Mouse (Mus musculus): ENCODE results near the gene Zscan26. TPM values are rescaled to one million over a fixed set of nuclear protein-coding genes. Genes with fewer than 3 reads are reported as not detected.

The Zscan26 gene
- total and polyA plus RNA-seq, 3 experiments = 14.2 to 20.9 (median 14.8) TPM

DNA sequence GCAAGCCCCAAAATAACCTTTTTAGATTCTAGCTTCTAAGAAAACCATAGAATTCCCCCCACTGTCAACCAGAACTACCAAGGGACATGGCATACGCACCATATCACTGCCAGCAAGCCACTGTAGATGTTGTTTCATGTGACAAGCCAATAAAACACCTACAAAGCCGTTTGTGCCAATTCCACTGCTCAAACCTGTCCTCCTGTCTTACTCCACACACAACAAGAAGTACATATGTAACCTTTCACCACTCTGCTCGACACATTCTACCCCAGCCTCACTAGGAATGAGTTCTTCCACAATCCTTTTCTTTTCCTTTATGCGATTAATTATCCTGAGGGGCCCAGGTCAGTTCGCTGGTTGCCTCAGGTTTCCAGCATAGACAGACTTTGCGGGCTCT, 57.9 kb downstream of the Zscan26 start:
- DNase-seq (ENCODE audit: extremely low read depth) = no peak
- Histone ChIP-seq H3K27ac (ENCODE audit: insufficient read depth, low read depth) (no peak overlapping the region), H3K4me3 (replicated peaks in 1 of 3; ENCODE audit: low read depth in 2 of 3, low read length in 2 of 3, poor library complexity in 1 of 3) (no peak overlapping the region), H3K9ac (ENCODE audit: insufficient read depth, low read depth) (no peak overlapping the region), H3K27me3 (replicated peaks) (no peaks in the 10 kb centered on the region), H3K79me2 (replicated peaks; ENCODE audit: control insufficient read depth, extremely low read depth, insufficient read depth, poor library complexity, severe bottlenecking) (0 out of 2 replicates have a peak, but pooled peaks cover 4% of the 10 kb centered on the region), H3K4me2 (ENCODE audit: insufficient read depth, low read depth, poor library complexity, severe bottlenecking) (no peak overlapping the region), H3K4me1 (ENCODE audit: control insufficient read depth in 1 of 2, insufficient read depth in 2 of 2) (peaks cover 0 to 30% of the 10 kb centered on the region in 2 experiments; a peak in 2 of 4 replicates), H3K9me3 (replicated peaks; ENCODE audit: low read length) (no peaks in the 10 kb centered on the region), H3K36me3 (replicated peaks in 1 of 2; ENCODE audit: control insufficient read depth in 1 of 2, insufficient read depth in 1 of 2, low read length in 1 of 2) (peaks cover 58 to 87% of the 10 kb centered on the region in 2 experiments)
- in situ Hi-C loops (cut with MboI; ENCODE audit: low pct_ligation_motif_present, low pct_unique_long_range_greater_than_20kb, low sequenced_read_pairs) = loop anchor here (25.0 kb wide), 1 partner anchor 317 kb away; the partner anchor contains the start of genes Hist1h2ai, Hist1h2bl, Hist1h2bm and Hist1h3h
- no peak for TF ChIP-seq RAD21 (IDR thresholded peaks at IDR 0.05; ENCODE audit: low read depth, low read length)
- TF ChIP-seq ZC3H11A (IDR thresholded peaks at IDR 0.05; ENCODE audit: low read depth, low read length) = no peak
- TF ChIP-seq NRF1 (IDR thresholded peaks at IDR 0.05; ENCODE audit: low read depth, low read length) = no peak
- no peak for TF ChIP-seq MAX (IDR thresholded peaks at IDR 0.05; ENCODE audit: low read length)
- no peak for TF ChIP-seq MXI1 (IDR thresholded peaks at IDR 0.05; ENCODE audit: low read depth, low read length)
- no peak for TF ChIP-seq HCFC1 (IDR thresholded peaks at IDR 0.05; ENCODE audit: low read depth, low read length)
- TF ChIP-seq ELF1 (IDR thresholded peaks at IDR 0.05; ENCODE audit: low read depth, low read length) = no peak
- TF ChIP-seq CTCF (conservative IDR thresholded peaks at IDR 0.05 in 1 of 2, IDR thresholded peaks at IDR 0.05 in 1 of 2; ENCODE audit: low read depth in 2 of 2, low read length in 2 of 2) = no peak
- no peak for TF ChIP-seq E2F4 (IDR thresholded peaks at IDR 0.05; ENCODE audit: insufficient replicate concordance, low read depth, low read length)
- no peak for TF ChIP-seq USF1 (IDR thresholded peaks at IDR 0.05; ENCODE audit: low read depth, low read length)
- TF ChIP-seq JUN (IDR thresholded peaks at IDR 0.05; ENCODE audit: insufficient read depth, low read depth, low read length) = no peak
- no peak for TF ChIP-seq TBP (conservative IDR thresholded peaks at IDR 0.05; ENCODE audit: low read depth, low read length)
- no peak for TF ChIP-seq JUND (conservative IDR thresholded peaks at IDR 0.05; ENCODE audit: low read depth, low read length)
- dilution Hi-C loops (cut with MboI; ENCODE audit: extremely low pct_ligation_motif_present, extremely low pct_unique_long_range_greater_than_20kb, low sequenced_read_pairs) = no loop called here

DNA sequence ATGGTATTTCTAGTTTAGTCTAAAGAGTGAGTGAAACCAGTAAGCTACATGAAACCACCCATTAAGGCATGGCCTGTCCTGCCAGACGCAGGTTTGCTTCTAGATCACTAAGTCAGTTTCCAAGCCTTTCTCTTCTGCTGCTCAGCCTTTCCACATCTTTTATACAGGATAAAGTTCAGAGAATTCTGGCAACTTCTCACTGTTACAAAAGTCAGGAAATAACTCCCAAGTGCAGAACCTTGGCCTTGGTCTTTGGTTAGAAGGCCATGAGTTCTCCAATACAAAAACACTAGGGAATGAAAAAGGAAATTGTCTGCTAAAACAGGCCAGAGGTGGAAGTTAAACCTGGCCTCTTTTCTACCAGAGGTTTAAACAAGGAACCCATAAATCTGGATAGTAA, 58.3 kb downstream of the Zscan26 start:
- in situ Hi-C loops (cut with MboI; ENCODE audit: low pct_ligation_motif_present, low pct_unique_long_range_greater_than_20kb, low sequenced_read_pairs) = loop anchor here (25.0 kb wide), 1 partner anchor 317 kb away; the partner anchor contains the start of genes Hist1h2ai, Hist1h2bl, Hist1h2bm and Hist1h3h
- dilution Hi-C loops (cut with MboI; ENCODE audit: extremely low pct_ligation_motif_present, extremely low pct_unique_long_range_greater_than_20kb, low sequenced_read_pairs) = no loop called here
- Histone ChIP-seq H3K36me3 (replicated peaks in 1 of 2; ENCODE audit: control insufficient read depth in 1 of 2, insufficient read depth in 1 of 2, low read length in 1 of 2) (peaks cover 63 to 89% of the 10 kb centered on the region in 2 experiments), H3K4me1 (ENCODE audit: control insufficient read depth in 1 of 2, insufficient read depth in 2 of 2) (peaks cover 0 to 30% of the 10 kb centered on the region in 2 experiments; a peak in 2 of 4 replicates), H3K9me3 (replicated peaks; ENCODE audit: low read length) (no peaks in the 10 kb centered on the region), H3K4me3 (replicated peaks in 1 of 3; ENCODE audit: low read depth in 2 of 3, low read length in 2 of 3, poor library complexity in 1 of 3) (no peak overlapping the region), H3K79me2 (replicated peaks; ENCODE audit: control insufficient read depth, extremely low read depth, insufficient read depth, poor library complexity, severe bottlenecking) (0 out of 2 replicates have a peak, but pooled peaks cover 2% of the 10 kb centered on the region), H3K27ac (ENCODE audit: insufficient read depth, low read depth) (no peak overlapping the region), H3K9ac (ENCODE audit: insufficient read depth, low read depth) (no peak overlapping the region), H3K4me2 (ENCODE audit: insufficient read depth, low read depth, poor library complexity, severe bottlenecking) (no peak overlapping the region), H3K27me3 (replicated peaks) (no peaks in the 10 kb centered on the region)
- no peak for TF ChIP-seq ZKSCAN1 (IDR thresholded peaks at IDR 0.05; ENCODE audit: borderline replicate concordance, low read depth, low read length)
- no peak for TF ChIP-seq CTCF (conservative IDR thresholded peaks at IDR 0.05 in 1 of 2, IDR thresholded peaks at IDR 0.05 in 1 of 2; ENCODE audit: low read depth in 2 of 2, low read length in 2 of 2)
- TF ChIP-seq TCF12 (IDR thresholded peaks at IDR 0.05; ENCODE audit: low read depth, low read length) = no peak
- TF ChIP-seq MAX (IDR thresholded peaks at IDR 0.05; ENCODE audit: low read length) = no peak
- TF ChIP-seq NELFE (IDR thresholded peaks at IDR 0.05; ENCODE audit: low read depth, low read length) = no peak
- TF ChIP-seq ETS1 (conservative IDR thresholded peaks at IDR 0.05; ENCODE audit: low read depth, low read length) = no peak
- TF ChIP-seq CHD1 (IDR thresholded peaks at IDR 0.05; ENCODE audit: low read depth, low read length) = no peak
- no peak for TF ChIP-seq UBTF (IDR thresholded peaks at IDR 0.05; ENCODE audit: low read depth, low read length)
- no peak for TF ChIP-seq IRF4 (IDR thresholded peaks at IDR 0.05; ENCODE audit: low read depth, low read length)
- TF ChIP-seq NRF1 (IDR thresholded peaks at IDR 0.05; ENCODE audit: low read depth, low read length) = no peak
- no peak for DNase-seq (ENCODE audit: extremely low read depth)

Other genes starting within 250 kb of the Zscan26 start
- gene Gpx5, start 161.0 kb downstream of the Zscan26 start, total RNA-seq (2012; rRNA removed) = not detected in 2 replicates
- not detected in 2 replicates for gene Gpx5, start 161.0 kb downstream of the Zscan26 start, total RNA-seq (2014; rRNA removed)
- gene Gpx5, start 161.0 kb downstream of the Zscan26 start, polyA plus RNA-seq (2012; ENCODE audit: insufficient read length, low read depth) = not detected in 2 replicates
- 0.29 TPM in 1 of 2 replicates, not detected in the other for gene Gpx6, start 141.6 kb downstream of the Zscan26 start, total RNA-seq (2012; rRNA removed)
- 1.3 and 1.4 TPM in 2 replicates for gene Gpx6, start 141.6 kb downstream of the Zscan26 start, total RNA-seq (2014; rRNA removed)
- 1.2 and 2.2 TPM in 2 replicates for gene Gpx6, start 141.6 kb downstream of the Zscan26 start, polyA plus RNA-seq (2012; ENCODE audit: insufficient read length, low read depth)
- not detected in 2 replicates for gene Olfr1367, start 106.8 kb downstream of the Zscan26 start, total RNA-seq (2012; rRNA removed)
- gene Olfr1367, start 106.8 kb downstream of the Zscan26 start, total RNA-seq (2014; rRNA removed) = not detected in 2 replicates
- not detected in 2 replicates for gene Olfr1367, start 106.8 kb downstream of the Zscan26 start, polyA plus RNA-seq (2012; ENCODE audit: insufficient read length, low read depth)
- 9.9 and 10.2 TPM in 2 replicates for gene Zscan12, start 90.9 kb downstream of the Zscan26 start, total RNA-seq (2012; rRNA removed)
- gene Zscan12, start 90.9 kb downstream of the Zscan26 start, total RNA-seq (2014; rRNA removed) = 14.7 and 15.1 TPM in 2 replicates
- gene Zscan12, start 90.9 kb downstream of the Zscan26 start, polyA plus RNA-seq (2012; ENCODE audit: insufficient read length, low read depth) = 10.6 and 10.7 TPM in 2 replicates
- 20.0 and 20.9 TPM in 2 replicates for gene Zkscan3, start 51.0 kb downstream of the Zscan26 start, total RNA-seq (2012; rRNA removed)
- gene Zkscan3, start 51.0 kb downstream of the Zscan26 start, total RNA-seq (2014; rRNA removed) = 32.7 and 36.2 TPM in 2 replicates
- gene Zkscan3, start 51.0 kb downstream of the Zscan26 start, polyA plus RNA-seq (2012; ENCODE audit: insufficient read length, low read depth) = 18.1 and 19.1 TPM in 2 replicates
- 3.1 and 4.0 TPM in 2 replicates for gene Pgbd1, start 12.7 kb downstream of the Zscan26 start, total RNA-seq (2012; rRNA removed)
- gene Pgbd1, start 12.7 kb downstream of the Zscan26 start, total RNA-seq (2014; rRNA removed) = 7.0 and 7.4 TPM in 2 replicates
- gene Pgbd1, start 12.7 kb downstream of the Zscan26 start, polyA plus RNA-seq (2012; ENCODE audit: insufficient read length, low read depth) = 3.0 and 3.9 TPM in 2 replicates
- 0.76 and 0.80 TPM in 2 replicates for gene Nkapl, start 14.8 kb upstream of the Zscan26 start, total RNA-seq (2012; rRNA removed)
- 0.84 and 0.90 TPM in 2 replicates for gene Nkapl, start 14.8 kb upstream of the Zscan26 start, total RNA-seq (2014; rRNA removed)
- 0.26 and 0.56 TPM in 2 replicates for gene Nkapl, start 14.8 kb upstream of the Zscan26 start, polyA plus RNA-seq (2012; ENCODE audit: insufficient read length, low read depth)
- gene Zkscan4, start 25.2 kb upstream of the Zscan26 start, total RNA-seq (2012; rRNA removed) = not detected in 2 replicates
- gene Zkscan4, start 25.2 kb upstream of the Zscan26 start, total RNA-seq (2014; rRNA removed) = not detected in 2 replicates
- gene Zkscan4, start 25.2 kb upstream of the Zscan26 start, polyA plus RNA-seq (2012; ENCODE audit: insufficient read length, low read depth) = not detected in 2 replicates
- not detected in 2 replicates for gene Gm10065, start 25.7 kb upstream of the Zscan26 start, total RNA-seq (2012; rRNA removed)
- not detected in 2 replicates for gene Gm10065, start 25.7 kb upstream of the Zscan26 start, total RNA-seq (2014; rRNA removed)
- not detected in 2 replicates for gene Gm10065, start 25.7 kb upstream of the Zscan26 start, polyA plus RNA-seq (2012; ENCODE audit: insufficient read length, low read depth)
- gene AK157302, start 41.5 kb upstream of the Zscan26 start, total RNA-seq (2012; rRNA removed) = 0.17 and 0.29 TPM in 2 replicates
- 0.47 TPM in 2 replicates for gene AK157302, start 41.5 kb upstream of the Zscan26 start, total RNA-seq (2014; rRNA removed)
- 0.26 TPM in 1 of 2 replicates, not detected in the other for gene AK157302, start 41.5 kb upstream of the Zscan26 start, polyA plus RNA-seq (2012; ENCODE audit: insufficient read length, low read depth)
- gene Gm11273, start 47.7 kb upstream of the Zscan26 start, total RNA-seq (2012; rRNA removed) = 13.5 and 21.0 TPM in 2 replicates
- 28.3 and 28.8 TPM in 2 replicates for gene Gm11273, start 47.7 kb upstream of the Zscan26 start, total RNA-seq (2014; rRNA removed)
- 239 and 279 TPM in 2 replicates for gene Gm11273, start 47.7 kb upstream of the Zscan26 start, polyA plus RNA-seq (2012; ENCODE audit: insufficient read length, low read depth)
- gene Zkscan8, start 77.4 kb upstream of the Zscan26 start, total RNA-seq (2012; rRNA removed) = 7.4 and 8.1 TPM in 2 replicates
- gene Zkscan8, start 77.4 kb upstream of the Zscan26 start, total RNA-seq (2014; rRNA removed) = 7.6 and 8.3 TPM in 2 replicates
- gene Zkscan8, start 77.4 kb upstream of the Zscan26 start, polyA plus RNA-seq (2012; ENCODE audit: insufficient read length, low read depth) = 7.3 and 9.7 TPM in 2 replicates
- gene Olfr1366, start 89.1 kb upstream of the Zscan26 start, total RNA-seq (2012; rRNA removed) = not detected in 2 replicates
- not detected in 2 replicates for gene Olfr1366, start 89.1 kb upstream of the Zscan26 start, total RNA-seq (2014; rRNA removed)
- 0.08 and 0.10 TPM in 2 replicates for gene Olfr1366, start 89.1 kb upstream of the Zscan26 start, polyA plus RNA-seq (2012; ENCODE audit: insufficient read length, low read depth)
- not detected in 2 replicates for gene Olfr1535, start 106.2 kb upstream of the Zscan26 start, total RNA-seq (2012; rRNA removed)
- gene Olfr1535, start 106.2 kb upstream of the Zscan26 start, total RNA-seq (2014; rRNA removed) = not detected in 2 replicates
- gene Olfr1535, start 106.2 kb upstream of the Zscan26 start, polyA plus RNA-seq (2012; ENCODE audit: insufficient read length, low read depth) = not detected in 2 replicates
- gene Olfr1364, start 128.0 kb upstream of the Zscan26 start, total RNA-seq (2012; rRNA removed) = not detected in 2 replicates
- not detected in 2 replicates for gene Olfr1364, start 128.0 kb upstream of the Zscan26 start, total RNA-seq (2014; rRNA removed)
- not detected in 2 replicates for gene Olfr1364, start 128.0 kb upstream of the Zscan26 start, polyA plus RNA-seq (2012; ENCODE audit: insufficient read length, low read depth)
- not detected in 2 replicates for gene Olfr1362, start 160.3 kb upstream of the Zscan26 start, total RNA-seq (2012; rRNA removed)
- not detected in 2 replicates for gene Olfr1362, start 160.3 kb upstream of the Zscan26 start, total RNA-seq (2014; rRNA removed)
- gene Olfr1362, start 160.3 kb upstream of the Zscan26 start, polyA plus RNA-seq (2012; ENCODE audit: insufficient read length, low read depth) = not detected in 2 replicates
- 1.0 and 1.4 TPM in 2 replicates for gene Olfr11, start 188.8 kb upstream of the Zscan26 start, total RNA-seq (2012; rRNA removed)
- 0.34 and 0.70 TPM in 2 replicates for gene Olfr11, start 188.8 kb upstream of the Zscan26 start, total RNA-seq (2014; rRNA removed)
- 0.23 and 1.3 TPM in 2 replicates for gene Olfr11, start 188.8 kb upstream of the Zscan26 start, polyA plus RNA-seq (2012; ENCODE audit: insufficient read length, low read depth)
- not detected in 2 replicates for gene Olfr1361, start 209.7 kb upstream of the Zscan26 start, total RNA-seq (2012; rRNA removed)
- not detected in 2 replicates for gene Olfr1361, start 209.7 kb upstream of the Zscan26 start, total RNA-seq (2014; rRNA removed)
- gene Olfr1361, start 209.7 kb upstream of the Zscan26 start, polyA plus RNA-seq (2012; ENCODE audit: insufficient read length, low read depth) = not detected in 2 replicates
- gene Olfr1360, start 223.7 kb upstream of the Zscan26 start, total RNA-seq (2012; rRNA removed) = not detected in 2 replicates
- gene Olfr1360, start 223.7 kb upstream of the Zscan26 start, total RNA-seq (2014; rRNA removed) = not detected in 2 replicates
- not detected in 2 replicates for gene Olfr1360, start 223.7 kb upstream of the Zscan26 start, polyA plus RNA-seq (2012; ENCODE audit: insufficient read length, low read depth)
- gene Olfr1359, start 244.4 kb upstream of the Zscan26 start, total RNA-seq (2012; rRNA removed) = not detected in 2 replicates
- gene Olfr1359, start 244.4 kb upstream of the Zscan26 start, total RNA-seq (2014; rRNA removed) = not detected in 2 replicates
- not detected in 2 replicates for gene Olfr1359, start 244.4 kb upstream of the Zscan26 start, polyA plus RNA-seq (2012; ENCODE audit: insufficient read length, low read depth)